Mouse (Mus musculus) kidney, embryonic 16.5 days (tissue): Measurements from ENCODE around the gene Nr2f6. TPM values are rescaled to one million over a fixed set of nuclear protein-coding genes. Genes with fewer than 3 reads are reported as not detected.
A peak's percentile ranks its signal among the peaks of the same experiment; 100 is the strongest.

ENCODE experiments used
- ATAC-seq: fragments of 200-750 bp; cut with Nextera tagmentation; 2 replicates; pipeline ENCODE4 v1.8.0; 2017; ENCODE audit warnings: moderate TSS enrichment; ENCODE audit not compliant: low FRiP score, low TSS enrichment
- H3K27ac ChIP-seq: fragments of 300-500 bp; sonication (generic); 2 replicates; pipeline ENCODE4 v1.5.1; 2014; ENCODE audit warnings: low read length
- H3K27me3 ChIP-seq: fragments of 300-500 bp; sonication (generic); 2 replicates; pipeline ENCODE4 v1.6.1; 2014; ENCODE audit warnings: low read length, control low read depth, mixed read lengths; ENCODE audit not compliant: insufficient read depth
- H3K36me3 ChIP-seq: fragments of 300-500 bp; sonication (generic); 2 replicates; pipeline ENCODE4 v1.6.1; 2014; ENCODE audit warnings: low read length, control low read depth, mixed read lengths; ENCODE audit not compliant: insufficient read depth
- H3K4me1 ChIP-seq: fragments of 300-500 bp; sonication (generic); 2 replicates; pipeline ENCODE4 v1.6.1; 2014; ENCODE audit warnings: low read length, control low read depth, mixed read lengths; ENCODE audit not compliant: insufficient read depth
- H3K4me2 ChIP-seq: fragments of 300-500 bp; sonication (generic); replicated peaks from 2 replicates; pipeline ENCODE4 v1.6.1; 2014; ENCODE audit warnings: low read depth, low read length
- H3K4me3 ChIP-seq: fragments of 300-500 bp; sonication (generic); 2 replicates; pipeline ENCODE4 v1.5.1; 2014; ENCODE audit warnings: mild to moderate bottlenecking, low read length
- H3K9ac ChIP-seq: fragments of 300-500 bp; sonication (generic); replicated peaks from 2 replicates; pipeline ENCODE4 v1.6.1; 2014; ENCODE audit warnings: low read length
- H3K9me3 ChIP-seq: fragments of 300-500 bp; sonication (generic); 2 replicates; pipeline ENCODE4 v1.6.1; 2016; ENCODE audit warnings: low read length, control low read depth
- WGBS: fragments of 180-500 bp; shearing (Covaris S2); extraction: QIAGEN DNeasy Blood & Tissue Kit; methylation state at CpG from one replicate; pipeline ENCODE4 v1.1.7; 2014; 5-methylcytosine and 5-hydroxymethylcytosine counted together
- polyA plus RNA-seq: library from polyadenylated mRNA; unstranded; fragments of >200 nt; fragmentation: Nextera tagmentation; extraction: Ambion mirVana; gene quantifications from 2 replicates; pipeline ENCODE4 v1.2.1, GENCODE M21; 2015

Nr2f6 gene
- 65.4 and 82.9 TPM in 2 replicates for polyA plus RNA-seq

- Histone ChIP-seq H3K9me3 (no peaks in the 10 kb centered on the region), H3K4me3 (peak within 1 kb of the TSS; percentile 75), H3K27ac (peak within 1 kb of the TSS; percentile 99), H3K4me1 (peaks cover 53% of the 10 kb centered on the region), H3K27me3 (no peaks in the 10 kb centered on the region), H3K4me2 (peak within 1 kb of the TSS; percentile 94), H3K9ac (peak within 1 kb of the TSS; percentile 94), H3K36me3 (peaks cover 16% of the 10 kb centered on the region)
- under 1% methylated on average over 84 of the region's 89 CpGs for WGBS
- ATAC-seq, result peak; percentile 31
Observed at GRCm38 (mm10) chr8:71381421-71381970, at the start of gene Nr2f6. Nr2f6 (minus strand) TSS chr8:71381960.

DNA sequence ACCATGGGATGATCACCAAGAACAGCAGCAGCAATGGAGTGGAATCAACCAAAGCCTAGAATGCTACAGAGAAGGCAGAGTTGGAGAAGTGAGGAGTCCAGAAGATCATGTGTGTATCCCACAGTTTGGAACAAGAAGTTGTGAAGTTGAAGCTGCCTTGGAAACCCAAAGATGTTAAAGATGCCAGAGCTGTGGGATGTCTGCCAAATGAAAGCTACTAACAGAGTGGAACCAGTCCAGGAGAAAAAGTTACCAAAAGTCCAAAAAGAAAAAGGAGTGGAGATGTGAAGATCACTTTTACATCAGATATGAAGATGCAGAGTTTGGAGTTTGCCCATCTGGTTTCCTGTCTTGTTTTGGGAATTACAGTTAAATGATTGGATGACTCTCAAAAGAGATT lies 40.4 kb upstream of the Nr2f6 start:
- Histone ChIP-seq H3K27me3 (no peaks in the 10 kb centered on the region), H3K4me1 (no peaks in the 10 kb centered on the region), H3K4me2 (no peak overlapping the region), H3K36me3 (no peaks in the 10 kb centered on the region), H3K9ac (no peak overlapping the region), H3K9me3 (no peaks in the 10 kb centered on the region; the same call in 1 of the 2 replicates), H3K4me3 (no peak overlapping the region), H3K27ac (no peak overlapping the region)
- ATAC-seq, result no peak

DNA sequence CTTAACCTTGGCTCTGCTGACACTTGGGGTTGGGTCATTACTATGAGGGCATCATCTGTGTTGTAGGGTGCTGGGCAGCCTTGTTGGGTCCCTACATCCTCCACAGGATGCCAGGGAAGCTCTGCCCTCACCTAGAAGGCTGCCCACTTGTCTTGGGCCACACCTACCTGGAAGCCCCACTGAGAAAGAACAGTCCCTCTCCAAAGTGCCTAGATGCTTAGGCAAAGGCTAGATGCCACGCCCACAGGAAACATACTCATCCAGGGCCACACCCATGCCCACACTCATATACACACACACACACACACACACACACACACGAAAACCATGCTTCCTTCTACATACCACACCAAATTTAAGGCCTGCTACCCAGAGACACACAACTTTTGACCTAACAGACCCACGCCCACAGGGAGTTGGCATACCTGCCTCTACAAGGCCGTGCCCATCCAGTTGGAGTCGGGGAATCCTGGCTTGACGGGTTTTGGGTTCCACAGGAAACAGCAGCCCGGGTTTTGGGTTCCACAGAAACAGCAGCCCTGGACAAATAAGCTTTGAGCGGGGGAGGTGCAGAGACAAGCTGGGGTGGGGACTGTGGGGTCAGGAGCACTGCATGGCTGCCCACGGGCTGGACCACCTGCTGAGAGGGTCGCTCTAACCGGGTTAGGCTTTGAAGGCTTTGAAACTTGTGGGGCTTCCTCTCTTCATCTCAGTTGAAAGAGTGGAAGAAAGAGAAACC lies 29.9 kb upstream of the Nr2f6 start:
- peak; percentile 64; the same call in 1 of the 2 replicates for ATAC-seq
- Histone ChIP-seq H3K36me3 (peaks cover 30% of the 10 kb centered on the region), H3K4me3 (no peak overlapping the region), H3K9ac (no peak overlapping the region), H3K9me3 (no peaks in the 10 kb centered on the region), H3K27ac (no peak overlapping the region), H3K4me1 (peaks cover 18% of the 10 kb centered on the region), H3K4me2 (no peak overlapping the region), H3K27me3 (peaks cover 3% of the 10 kb centered on the region; the same call in 1 of the 2 replicates)
- 29% methylated on average over 11 of the region's 11 CpGs for WGBS

DNA sequence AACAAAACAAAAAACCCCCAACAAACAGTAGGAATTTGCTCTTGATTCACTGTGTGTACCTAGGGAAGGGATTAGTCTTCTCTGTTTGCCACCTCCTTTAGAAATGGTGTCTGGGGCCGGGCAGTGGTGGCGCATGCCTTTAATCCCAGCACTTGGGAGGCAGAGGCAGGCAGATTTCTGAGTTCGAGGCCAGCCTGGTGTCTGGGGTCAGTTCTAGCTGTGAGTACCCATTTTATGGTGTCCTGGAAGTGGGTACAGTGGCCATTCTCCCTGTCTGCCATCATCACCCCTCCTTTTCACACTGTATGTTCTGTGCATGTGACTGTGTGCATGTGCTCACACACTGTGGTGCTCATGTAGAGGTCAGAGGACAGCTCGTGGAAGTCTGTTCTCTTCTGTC lies 26.5 kb upstream of the Nr2f6 start:
- Histone ChIP-seq H3K9me3 (no peaks in the 10 kb centered on the region), H3K27me3 (no peaks in the 10 kb centered on the region), H3K4me3 (no peak overlapping the region), H3K27ac (no peak overlapping the region), H3K4me1 (peaks cover 27% of the 10 kb centered on the region), H3K36me3 (peaks cover 30% of the 10 kb centered on the region), H3K4me2 (no peak overlapping the region), H3K9ac (no peak overlapping the region)
- no peak for ATAC-seq
- WGBS, result 89% methylated on average over 4 of the region's 4 CpGs

DNA sequence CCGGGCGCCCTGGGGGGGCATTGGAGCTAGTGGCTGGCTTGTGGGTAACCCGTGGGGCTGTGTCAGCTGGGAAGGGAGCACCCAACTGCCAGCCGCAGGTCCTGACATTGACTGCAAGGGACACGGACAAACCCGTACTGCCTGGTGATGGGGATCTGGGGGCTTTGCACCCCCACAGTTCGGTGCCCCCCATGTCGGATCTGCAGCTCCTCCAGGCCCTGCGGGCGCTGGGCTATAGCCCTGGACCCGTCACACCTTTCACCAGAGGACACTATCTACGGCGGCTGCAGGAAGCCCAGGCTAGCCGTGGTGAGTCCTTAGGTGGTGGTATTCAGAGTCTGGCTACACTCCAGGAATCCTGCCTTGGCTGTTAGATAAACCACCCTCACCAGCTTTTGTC lies 25.7 kb upstream of the Nr2f6 start:
- Histone ChIP-seq H3K9ac (no peak overlapping the region), H3K4me3 (no peak overlapping the region)

DNA sequence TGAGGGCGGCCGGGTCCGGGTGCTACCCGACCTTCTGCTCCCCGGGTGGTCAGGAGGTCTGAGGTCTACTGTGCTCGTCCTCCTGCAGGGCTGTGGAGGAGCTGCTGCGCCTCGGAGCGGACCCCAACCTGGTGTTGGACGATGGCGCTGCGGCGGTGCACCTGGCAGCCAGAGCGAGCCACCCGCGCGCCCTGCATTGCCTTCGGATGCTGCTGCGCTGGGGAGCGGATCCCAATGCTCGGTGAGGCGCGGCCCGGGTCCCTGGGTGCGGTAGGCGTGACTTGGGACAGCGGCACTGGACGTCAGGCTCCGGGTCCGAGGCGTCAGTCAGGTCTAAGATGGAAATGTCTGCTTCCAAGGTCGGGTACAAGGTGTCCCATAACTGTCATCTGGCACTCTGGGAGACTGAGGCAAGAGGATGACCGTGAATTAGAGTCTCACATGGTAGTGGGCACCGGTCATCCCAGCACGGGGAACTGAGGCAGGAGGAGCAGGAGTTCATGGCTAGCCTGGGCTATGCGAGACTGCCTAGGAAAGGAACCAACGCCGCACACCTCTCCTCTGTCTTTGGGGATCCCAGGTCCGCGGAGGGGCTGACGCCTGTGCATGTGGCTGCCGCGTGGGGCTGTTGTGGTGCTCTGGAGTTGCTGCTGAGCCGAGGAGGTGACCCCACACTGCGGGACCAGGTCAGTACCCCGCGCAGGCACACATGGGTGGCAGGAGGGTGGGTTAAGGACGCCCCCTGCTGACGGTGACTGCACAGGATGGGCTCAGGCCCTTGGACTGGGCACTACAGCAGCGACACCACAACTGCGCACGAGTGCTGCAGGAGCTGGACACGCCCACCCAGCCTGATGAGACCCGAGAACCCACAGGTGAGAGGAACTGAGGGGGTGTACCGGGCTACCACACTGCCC lies 24.6 kb upstream of the Nr2f6 start:
- Histone ChIP-seq H3K4me2 (peak overlapping the region; percentile 94), H3K27ac (peak overlapping the region; percentile 61; the same call in 1 of the 2 replicates), H3K9ac (peak overlapping the region; percentile 84), H3K27me3 (no peaks in the 10 kb centered on the region), H3K4me3 (peak overlapping the region; percentile 80), H3K4me1 (peaks cover 20% of the 10 kb centered on the region), H3K36me3 (peaks cover 30% of the 10 kb centered on the region), H3K9me3 (no peaks in the 10 kb centered on the region)
- ATAC-seq, result peak; percentile 89
- WGBS, result under 1% methylated on average over 55 of the region's 55 CpGs

More for the DNA sequence above, 25.7 kb upstream of the Nr2f6 start:
- Histone ChIP-seq H3K27ac (no peak overlapping the region), H3K27me3 (no peaks in the 10 kb centered on the region), H3K9me3 (no peaks in the 10 kb centered on the region), H3K4me2 (peak overlapping the region; percentile 94), H3K4me1 (peaks cover 27% of the 10 kb centered on the region), H3K36me3 (peaks cover 30% of the 10 kb centered on the region)
- 90% methylated on average over 14 of the region's 14 CpGs for WGBS
- no peak for ATAC-seq

DNA sequence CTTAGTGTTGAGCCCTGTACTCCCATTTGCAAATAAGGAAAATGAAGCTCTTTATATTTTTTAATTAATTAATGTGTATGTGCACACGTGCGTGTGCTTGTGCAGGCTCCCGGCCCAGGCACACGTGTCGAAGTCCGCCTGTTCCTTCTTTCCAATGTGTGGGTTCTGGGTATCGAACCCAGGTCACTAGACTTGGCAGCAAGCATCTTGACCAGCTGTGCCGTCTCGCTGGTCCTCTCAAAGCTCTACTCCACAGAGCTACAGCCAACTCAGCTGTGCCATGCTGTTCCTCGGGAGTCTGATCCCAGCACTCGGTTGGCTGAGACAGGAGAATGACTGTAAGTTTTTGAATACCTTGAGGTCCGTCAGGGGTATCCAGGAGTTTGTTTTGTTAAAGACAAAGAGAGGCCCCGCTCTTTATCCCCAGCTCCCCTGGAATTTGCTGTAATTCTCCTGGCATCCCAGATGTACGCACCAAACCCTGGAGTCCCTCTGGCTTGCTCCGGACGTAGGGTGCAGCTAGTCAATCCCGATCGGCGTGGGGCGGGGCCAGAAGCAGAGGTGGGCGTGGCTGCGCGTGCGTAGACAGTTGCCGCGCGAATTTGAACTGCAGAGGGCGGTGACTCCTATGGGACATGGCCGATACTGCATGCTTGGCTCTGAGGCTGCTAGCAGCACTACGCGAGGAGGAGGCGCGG lies 23.8 kb upstream of the Nr2f6 start, which contains the start of gene Ankle1:
TSS of gene Ankle1 (plus strand) at position 610 of the 698 bp plus-strand sequence.
- WGBS, result 17% methylated on average over 33 of the region's 33 CpGs
- Histone ChIP-seq H3K4me1 (peaks cover 19% of the 10 kb centered on the region), H3K36me3 (peaks cover 36% of the 10 kb centered on the region), H3K27me3 (no peaks in the 10 kb centered on the region), H3K4me2 (peak within 1 kb of the TSS; percentile 94), H3K27ac (peak within 1 kb of the TSS; percentile 80), H3K9ac (peak within 1 kb of the TSS; percentile 84), H3K9me3 (no peaks in the 10 kb centered on the region), H3K4me3 (peak within 1 kb of the TSS; percentile 80)
- ATAC-seq, result peak; percentile 91

- Histone ChIP-seq H3K4me2 (peak overlapping the region; percentile 94; the same call in 1 of the 2 replicates), H3K27ac (no peak overlapping the region), H3K4me1 (peaks cover 19% of the 10 kb centered on the region), H3K4me3 (peak overlapping the region; percentile 80; the same call in 1 of the 2 replicates), H3K36me3 (peaks cover 39% of the 10 kb centered on the region), H3K27me3 (no peaks in the 10 kb centered on the region), H3K9me3 (no peaks in the 10 kb centered on the region), H3K9ac (no peak overlapping the region)
- no peak for ATAC-seq
- 62% methylated on average over 9 of the region's 9 CpGs for WGBS
Observed at GRCm38 (mm10) chr8:71404951-71405351, 23.2 kb upstream of the Nr2f6 start.

DNA sequence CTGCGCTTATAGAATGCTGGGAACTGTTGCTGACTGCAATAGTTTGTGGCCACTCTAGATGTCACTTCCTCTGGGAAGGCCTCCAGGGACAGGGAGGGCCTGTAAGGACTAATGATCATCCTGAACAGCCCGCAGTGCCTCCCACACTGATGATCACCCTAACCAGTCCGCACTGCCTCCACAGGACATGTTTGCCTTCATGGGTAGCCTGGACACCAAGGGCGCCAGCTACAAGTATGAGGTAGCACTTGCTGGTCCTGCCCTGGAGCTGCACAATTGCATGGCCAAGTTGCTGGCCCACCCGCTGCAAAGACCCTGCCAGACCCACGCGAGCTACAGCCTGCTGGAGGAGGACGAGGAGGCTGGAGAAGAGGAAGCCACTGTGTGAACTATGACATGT lies 22.3 kb upstream of the Nr2f6 start:
- ATAC-seq, result no peak
- peaks cover 19% of the 10 kb centered on the region for H3K4me1 ChIP-seq
- no peak overlapping the region for H3K4me2 ChIP-seq
- no peaks in the 10 kb centered on the region for H3K27me3 ChIP-seq
- H3K9me3 ChIP-seq, result no peaks in the 10 kb centered on the region
- WGBS, result 93% methylated on average over 8 of the region's 8 CpGs
- no peak overlapping the region for H3K27ac ChIP-seq
- peaks cover 37% of the 10 kb centered on the region for H3K36me3 ChIP-seq
- no peak overlapping the region for H3K9ac ChIP-seq
- no peak overlapping the region for H3K4me3 ChIP-seq
